Mouse (Mus musculus) bone marrow, adult 2 months (tissue): ENCODE measurements around the gene Slc9a1. TPM values are rescaled to one million over a fixed set of nuclear protein-coding genes. Genes with fewer than 3 reads are reported as not detected.

Source experiments
- H3K27ac ChIP-seq: fragments of 200-500 bp; 2 replicates; pipeline ENCODE4 v1.5.1; 2012; ENCODE audit warnings: low read depth, mild to moderate bottlenecking, control low read depth, inconsistent platforms, low read length; ENCODE audit not compliant: control insufficient read depth, poor library complexity, insufficient read depth
- H3K4me1 ChIP-seq: fragments of 200-500 bp; 2 replicates; pipeline ENCODE4 v1.6.1; 2011; ENCODE audit warnings: low read length; ENCODE audit not compliant: control insufficient read depth, insufficient read depth
- H3K4me3 ChIP-seq: fragments of 200-500 bp; replicated peaks from 2 replicates; pipeline ENCODE3; 2011; ENCODE audit warnings: mild to moderate bottlenecking, low read depth, low read length, control low read depth; ENCODE audit not compliant: control insufficient read depth
- CTCF ChIP-seq: fragments of 200-500 bp; IDR thresholded peaks from 2 replicates; pipeline ENCODE4 v1.5.1; 2011; ENCODE audit warnings: low read length, control low read depth; ENCODE audit not compliant: control insufficient read depth, insufficient read depth
- POLR2A ChIP-seq: fragments of 200-500 bp; IDR thresholded peaks from 2 replicates; pipeline ENCODE4 v1.6.1; 2011; ENCODE audit warnings: low read depth, mild to moderate bottlenecking, control low read depth, low read length, borderline replicate concordance; ENCODE audit not compliant: control insufficient read depth
- whole genome bisulfite sequencing: fragments of 180-500 bp; shearing (Covaris S2); methylation state at CpG from one replicate; pipeline ENCODE4 v1.1.7; 2018; 5-methylcytosine and 5-hydroxymethylcytosine counted together
- polyA plus RNA-seq: library from polyadenylated mRNA; stranded (reverse); fragments of >200 nt; gene quantifications from 2 replicates; pipeline ENCODE4 v1.2.4, GENCODE M21; 2011; ENCODE audit warnings: low replicate concordance; ENCODE audit not compliant: missing spikeins, insufficient read depth, insufficient read length

Slc9a1 gene
- polyA plus RNA-seq, 1 experiment: 31.3 TPM

GRCm38 (mm10) chr4:133370298-133371274 is 1.1 kb downstream of the Slc9a1 start:
- no peak for TF ChIP-seq CTCF
- no peak for TF ChIP-seq POLR2A
- H3K27ac ChIP-seq: no peak overlapping the region
- peak overlapping the region; percentile 90 for H3K4me3 ChIP-seq
- H3K4me1 ChIP-seq: peaks cover 4% of the 10 kb centered on the region; the same call in 1 of the 2 replicates
- 34% methylated on average over 22 of the region's 22 CpGs for WGBS

- peak overlapping the region; percentile 24 for H3K27ac ChIP-seq
- H3K4me1 ChIP-seq: peaks cover 4% of the 10 kb centered on the region; the same call in 1 of the 2 replicates
- peak overlapping the region; percentile 90 for H3K4me3 ChIP-seq
- WGBS: 18% methylated on average over 7 of the region's 7 CpGs
- TF ChIP-seq POLR2A (no peak), CTCF (no peak)
These were observed 2.2 kb downstream of the Slc9a1 start for GRCm38 (mm10) chr4:133371621-133372277.

- Histone ChIP-seq H3K4me1 (peaks cover 4% of the 10 kb centered on the region; the same call in 1 of the 2 replicates), H3K27ac (no peak overlapping the region), H3K4me3 (no peak overlapping the region)
- 68% methylated on average over 6 of the region's 6 CpGs for WGBS
- no peak for TF ChIP-seq CTCF
- TF ChIP-seq POLR2A: no peak
These were observed 2.8 kb downstream of the Slc9a1 start for GRCm38 (mm10) chr4:133372278-133372665.

- no peak for TF ChIP-seq CTCF
- peaks cover 7% of the 10 kb centered on the region; the same call in 1 of the 2 replicates for H3K4me1 ChIP-seq
- H3K27ac ChIP-seq: no peak overlapping the region
- 57% methylated on average over 4 of the region's 4 CpGs for WGBS
- no peak overlapping the region for H3K4me3 ChIP-seq
These were observed 4.5 kb downstream of the Slc9a1 start for GRCm38 (mm10) chr4:133374011-133374410.

- H3K4me3 ChIP-seq: no peak overlapping the region
- TF ChIP-seq POLR2A (no peak), CTCF (no peak)
- H3K4me1 ChIP-seq: peaks cover 5% of the 10 kb centered on the region; the same call in 1 of the 2 replicates
- no peak overlapping the region; the same call in 1 of the 2 replicates for H3K27ac ChIP-seq
- 60% methylated on average over 10 of the region's 10 CpGs for WGBS
These were observed 6.5 kb downstream of the Slc9a1 start for GRCm38 (mm10) chr4:133375812-133376577.

- H3K27ac ChIP-seq: peak overlapping the region; percentile 30; the same call in 1 of the 2 replicates
- peaks cover 5% of the 10 kb centered on the region; the same call in 1 of the 2 replicates for H3K4me1 ChIP-seq
- TF ChIP-seq CTCF (no peak), POLR2A (no peak)
- 21% methylated on average over 13 of the region's 13 CpGs for WGBS
- no peak overlapping the region for H3K4me3 ChIP-seq
These were observed 8.9 kb downstream of the Slc9a1 start for GRCm38 (mm10) chr4:133378236-133379045.

- WGBS: 71% methylated on average over 5 of the region's 5 CpGs
- no peak overlapping the region for H3K4me3 ChIP-seq
- no peak overlapping the region; the same call in 1 of the 2 replicates for H3K27ac ChIP-seq
- no peak for TF ChIP-seq POLR2A
- no peak for TF ChIP-seq CTCF
- peaks cover 5% of the 10 kb centered on the region; the same call in 1 of the 2 replicates for H3K4me1 ChIP-seq
These were observed 9.5 kb downstream of the Slc9a1 start for GRCm38 (mm10) chr4:133379046-133379347.
